Mouse (Mus musculus): ENCODE data around the gene Car12.

DNA sequence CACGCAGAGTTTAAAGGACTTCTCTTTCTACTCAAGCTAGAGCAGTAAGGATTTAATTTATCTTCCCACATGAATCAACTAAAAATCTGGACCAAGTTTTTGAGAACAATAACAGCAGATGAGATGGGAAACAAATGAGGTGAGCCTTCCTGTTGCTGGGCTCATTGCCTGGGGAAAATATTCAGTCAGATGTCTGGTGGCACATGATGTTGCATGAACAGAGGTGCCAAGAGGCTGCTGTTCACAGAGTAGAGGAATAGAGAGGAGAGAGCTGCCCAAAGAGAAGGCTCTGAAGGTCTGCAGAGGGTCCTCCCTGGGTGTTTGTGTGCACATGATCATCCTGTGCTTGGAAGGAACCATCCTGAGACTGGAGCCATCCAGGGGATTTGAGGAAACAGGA is 37.9 kb upstream of the Car12 start:
- TF ChIP-seq POLR2A (IDR thresholded peaks at IDR 0.05; ENCODE audit: low read depth, low read length) (no peak), CTCF (conservative IDR thresholded peaks at IDR 0.05 in 1 of 2, IDR thresholded peaks at IDR 0.05 in 1 of 2; ENCODE audit: low read depth in 2 of 2, low read length in 2 of 2) (no peak), ZC3H11A (IDR thresholded peaks at IDR 0.05; ENCODE audit: low read depth, low read length) (no peak), TCF12 (IDR thresholded peaks at IDR 0.05; ENCODE audit: low read depth, low read length) (no peak), KAT2A (IDR thresholded peaks at IDR 0.05; ENCODE audit: insufficient replicate concordance, low read length) (no peak), GABPA (IDR thresholded peaks at IDR 0.05; ENCODE audit: insufficient replicate concordance, low read depth, low read length) (no peak), MYC (IDR thresholded peaks at IDR 0.05; ENCODE audit: low read depth, low read length) (no peak), NELFE (IDR thresholded peaks at IDR 0.05; ENCODE audit: low read depth, low read length) (no peak)
